Mouse (Mus musculus) forebrain, embryonic 16.5 days (tissue): ENCODE measurements around the gene Homer1. TPM values are rescaled to one million over a fixed set of nuclear protein-coding genes. Genes with fewer than 3 reads are reported as not detected.

ENCODE experiments used
- polyA plus RNA-seq: library from polyadenylated mRNA; unstranded; fragments of >200 nt; fragmentation: Nextera tagmentation; extraction: Ambion mirVana; gene quantifications from 2 replicates; pipeline ENCODE4 v1.2.1, GENCODE M21; 2015

Gene Homer1
- polyA plus RNA-seq, 1 experiment from 2014 or later = 15.7 TPM

Other genes starting within 250 kb of the Homer1 start
- 0.19 and 0.20 TPM in 2 replicates for gene Cmya5, start 154.9 kb upstream of the Homer1 start, polyA plus RNA-seq
- gene Tent2, start 107.2 kb upstream of the Homer1 start, polyA plus RNA-seq = 47.2 and 49.7 TPM in 2 replicates
- gene Jmy, start 200.2 kb downstream of the Homer1 start, polyA plus RNA-seq = 6.5 and 7.7 TPM in 2 replicates